Mouse (Mus musculus) adrenal gland (tissue): Measurements from ENCODE around the gene Mdp1.

Experiments
- intact Hi-C: fragments of 180-260 bp; cut with DNase I; formaldehyde crosslinking; loops from one replicate; pipeline ENCODE4 v1.15.1; 2025

Mdp1 gene

GRCm38 (mm10) chr14:55643060-55643907, 17.0 kb downstream of the Mdp1 start, which contains the start of gene Tm9sf1:
TSS of gene Tm9sf1 (minus strand) at chr14:55643806.
- intact Hi-C loops, result no loop called here

DNA sequence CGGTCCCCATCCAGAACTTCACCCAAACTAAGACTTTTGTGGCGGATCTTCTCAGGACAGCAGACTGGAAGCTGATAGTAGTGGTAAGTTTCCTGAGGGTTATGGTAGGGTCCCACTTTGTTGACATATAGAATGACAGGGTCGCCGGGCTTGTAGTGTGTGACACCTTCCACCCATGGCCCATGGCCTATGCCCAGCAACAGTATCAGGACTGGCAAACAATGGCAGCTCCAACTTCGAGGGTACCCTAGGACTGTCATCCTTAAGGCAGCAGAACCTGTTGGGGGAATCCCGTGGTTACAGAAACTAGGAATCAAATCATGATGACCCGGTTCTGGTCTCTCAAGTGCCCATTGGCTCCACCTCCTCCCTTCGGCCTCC, 17.6 kb downstream of the Mdp1 start:
- intact Hi-C loops, result no loop called here

GRCm38 (mm10) chr14:55641291-55641690, 19.0 kb downstream of the Mdp1 start:
- intact Hi-C loops, result no loop called here

DNA sequence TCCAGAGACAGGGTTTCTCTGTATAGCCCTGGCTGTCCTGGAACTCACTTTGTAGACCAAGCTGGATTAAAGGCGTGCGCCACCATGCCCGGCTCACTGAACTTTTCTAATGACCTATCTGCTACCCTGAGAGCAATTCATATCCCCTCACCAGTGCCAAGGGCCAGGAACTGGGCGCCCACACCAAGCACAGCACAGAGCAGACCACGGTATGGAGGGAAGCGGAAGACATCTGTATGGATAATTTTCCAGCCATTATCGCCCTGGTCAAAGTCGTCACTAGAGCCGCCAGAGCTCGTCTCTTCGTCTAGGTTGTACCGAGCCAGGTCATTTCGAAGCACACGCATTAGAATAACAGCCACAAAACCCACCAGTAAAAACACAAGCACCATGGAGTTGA, 19.5 kb downstream of the Mdp1 start:
- intact Hi-C loops, result no loop called here

- intact Hi-C loops, result loop anchor here (5.0 kb wide), 1 partner anchor 35 kb away; the partner anchor contains the start of genes Gmpr2 and Nedd8
Measured at GRCm38 (mm10) chr14:55637795-55638194, 22.5 kb downstream of the Mdp1 start, which contains the start of gene Gm49378. TSS of gene Gm49378 (minus strand) at chr14:55637895.

- intact Hi-C loops, result loop anchor here (2.0 to 5.0 kb wide), 2 partner anchors 37 to 109 kb away; partner anchors contain the start of genes Dhrs1, Gmpr2, Nedd8 and Nop9
Measured at GRCm38 (mm10) chr14:55635523-55636007, 24.7 kb downstream of the Mdp1 start, which contains the start of gene Ipo4. TSS of gene Ipo4 (minus strand) at chr14:55635957.

DNA sequence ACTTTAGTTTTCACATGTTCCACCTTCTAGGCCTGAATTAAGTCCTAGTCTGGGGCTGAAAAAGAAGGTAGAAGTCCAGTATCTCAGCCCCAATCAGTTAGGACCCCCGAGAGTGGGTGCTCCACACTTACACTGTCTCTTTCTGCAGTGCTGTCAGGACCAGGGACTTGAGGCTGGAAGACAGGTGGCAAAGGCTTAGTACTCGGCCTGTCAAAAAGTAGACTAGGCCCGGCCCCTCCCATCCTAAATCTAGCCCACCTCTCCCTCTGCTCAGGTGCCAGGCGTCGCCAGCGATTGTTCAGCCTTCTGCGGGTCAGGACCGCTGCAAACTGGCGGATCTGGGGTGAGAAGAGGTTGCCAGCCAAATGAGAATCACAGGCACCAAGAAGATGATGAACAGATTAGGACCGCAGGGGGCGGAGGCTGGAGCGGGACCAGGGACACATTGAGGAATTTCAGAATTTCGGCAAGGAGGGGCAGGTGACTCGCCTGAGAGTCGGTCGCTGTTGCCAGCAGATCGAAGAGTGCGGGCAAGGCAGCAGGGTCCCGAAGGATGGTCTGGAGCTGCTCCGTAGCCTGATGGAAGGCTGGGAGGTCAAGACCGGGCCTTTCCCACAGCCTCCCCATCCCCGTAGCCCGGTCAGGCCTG, 25.3 kb downstream of the Mdp1 start:
- intact Hi-C loops, result loop anchor here (2.0 to 5.0 kb wide), 2 partner anchors 37 to 110 kb away; partner anchors contain the start of genes Dhrs1, Gmpr2, Nedd8 and Nop9

DNA sequence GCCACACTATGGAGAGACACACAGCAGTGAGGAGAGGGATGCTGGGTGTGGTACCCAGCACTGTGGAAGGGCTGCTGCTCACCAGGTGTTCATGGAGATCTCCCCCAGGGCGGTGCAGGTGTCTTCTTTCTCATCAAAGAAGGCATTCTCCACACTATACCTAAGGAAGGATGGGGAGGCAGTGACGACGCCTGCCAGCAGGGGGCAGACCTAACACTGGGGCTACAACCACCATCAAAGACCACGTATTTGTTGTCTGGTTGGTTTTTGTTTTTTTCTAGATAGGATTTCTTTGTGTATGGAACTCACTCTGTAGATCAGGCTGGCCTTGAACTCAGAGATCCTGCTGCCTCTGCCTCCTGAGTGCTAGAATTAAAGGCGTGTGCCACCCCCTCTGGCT, 31.0 kb downstream of the Mdp1 start:
- intact Hi-C loops, result loop anchor here (5.0 kb wide), 1 partner anchor 128 kb away; the partner anchor contains the start of gene Cideb

DNA sequence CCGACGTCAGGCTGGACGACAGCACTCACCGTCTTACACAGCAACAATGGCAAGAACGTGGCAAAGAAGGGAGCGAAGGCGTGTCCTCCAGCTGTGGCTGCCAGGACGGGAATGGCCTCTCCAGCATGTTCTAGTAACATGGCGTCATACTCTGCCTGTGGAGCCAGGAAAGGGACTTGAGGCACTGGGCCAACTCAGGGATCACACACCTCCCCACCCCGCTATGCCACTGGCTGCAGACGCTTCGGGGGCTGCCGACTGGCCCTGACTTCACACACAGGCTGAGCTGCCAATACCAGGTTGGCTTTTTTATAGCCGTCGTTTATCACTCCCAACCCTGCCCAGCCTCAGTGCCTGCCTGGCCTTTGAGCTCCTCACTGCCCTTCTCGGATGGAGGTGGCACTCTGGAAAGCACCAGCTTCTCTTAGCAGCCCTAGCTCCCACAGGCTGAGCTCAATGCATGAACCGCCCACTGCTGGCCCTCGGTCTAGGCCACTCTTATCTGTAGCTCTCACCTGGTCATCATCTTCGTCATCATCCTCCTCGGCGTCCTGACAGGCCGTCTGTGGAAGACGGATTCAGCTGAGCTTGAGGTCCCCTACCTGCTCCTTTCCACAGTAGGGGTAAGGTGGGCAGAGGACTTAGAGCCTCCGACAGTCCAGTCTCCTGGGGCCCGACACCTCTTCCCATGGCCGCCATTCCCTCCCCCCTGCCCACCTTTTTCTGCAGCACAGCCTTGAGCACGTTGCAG, 32.1 kb downstream of the Mdp1 start:
- intact Hi-C loops, result loop anchor here (5.0 kb wide), 1 partner anchor 129 kb away; the partner anchor contains the start of gene Cideb

DNA sequence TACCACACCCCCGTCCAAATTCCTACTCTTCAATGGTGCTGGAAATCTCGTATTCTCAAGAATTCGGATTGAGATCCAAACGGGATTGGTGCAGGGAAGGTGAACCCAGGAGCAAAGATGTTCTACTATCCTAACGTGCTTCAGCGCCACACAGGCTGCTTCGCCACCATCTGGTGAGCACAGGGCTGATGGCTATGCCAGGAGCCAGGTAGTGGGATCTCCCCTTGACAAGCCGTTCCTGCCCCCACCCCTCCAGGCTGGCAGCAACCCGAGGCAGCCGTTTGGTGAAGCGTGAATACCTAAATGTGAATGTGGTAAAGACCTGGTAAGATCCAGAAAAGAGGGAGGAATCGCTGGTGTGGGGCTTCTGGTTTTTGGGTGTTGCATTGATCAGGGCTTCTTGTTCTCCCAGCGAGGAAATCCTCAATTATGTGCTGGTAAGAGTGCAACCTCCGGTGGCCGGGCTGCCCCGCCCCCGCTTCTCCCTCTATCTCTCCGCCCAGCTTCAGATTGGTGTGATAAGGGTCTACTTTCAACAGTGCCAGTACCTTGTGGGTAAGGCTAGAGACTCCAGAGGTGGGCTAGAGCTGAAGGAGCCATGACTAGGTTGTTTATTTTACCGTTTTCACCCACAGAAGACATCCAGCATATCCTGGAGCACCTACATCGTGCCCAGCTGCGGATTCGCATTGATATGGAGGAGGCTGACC, 41.7 kb downstream of the Mdp1 start:
- intact Hi-C loops, result no loop called here

GRCm38 (mm10) chr14:55617822-55618221, 42.5 kb downstream of the Mdp1 start, which contains the start of gene Rec8:
TSS of gene Rec8 (plus strand) at chr14:55618037.
- intact Hi-C loops, result no loop called here

DNA sequence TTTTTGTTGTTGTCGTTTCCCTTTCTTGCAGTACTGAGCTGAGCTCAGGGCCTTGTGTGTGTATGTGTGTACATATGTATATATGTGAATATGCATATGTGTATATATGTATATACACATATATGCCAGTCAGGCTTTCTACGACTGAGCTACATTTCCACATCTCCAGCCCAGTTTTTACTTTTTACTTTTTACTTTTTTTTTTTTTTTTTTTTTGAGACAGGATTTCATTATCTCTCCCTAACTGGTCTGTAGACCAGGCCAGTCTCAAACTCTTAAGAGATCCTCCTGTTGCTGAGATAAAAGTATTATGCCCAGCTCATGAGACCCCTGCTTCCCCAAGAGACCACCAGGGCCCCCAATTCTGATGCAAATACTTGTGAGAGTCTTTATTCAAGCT, 43.5 kb downstream of the Mdp1 start:
- intact Hi-C loops, result no loop called here

- intact Hi-C loops, result no loop called here
Measured at GRCm38 (mm10) chr14:55615876-55616275, 44.4 kb downstream of the Mdp1 start.

DNA sequence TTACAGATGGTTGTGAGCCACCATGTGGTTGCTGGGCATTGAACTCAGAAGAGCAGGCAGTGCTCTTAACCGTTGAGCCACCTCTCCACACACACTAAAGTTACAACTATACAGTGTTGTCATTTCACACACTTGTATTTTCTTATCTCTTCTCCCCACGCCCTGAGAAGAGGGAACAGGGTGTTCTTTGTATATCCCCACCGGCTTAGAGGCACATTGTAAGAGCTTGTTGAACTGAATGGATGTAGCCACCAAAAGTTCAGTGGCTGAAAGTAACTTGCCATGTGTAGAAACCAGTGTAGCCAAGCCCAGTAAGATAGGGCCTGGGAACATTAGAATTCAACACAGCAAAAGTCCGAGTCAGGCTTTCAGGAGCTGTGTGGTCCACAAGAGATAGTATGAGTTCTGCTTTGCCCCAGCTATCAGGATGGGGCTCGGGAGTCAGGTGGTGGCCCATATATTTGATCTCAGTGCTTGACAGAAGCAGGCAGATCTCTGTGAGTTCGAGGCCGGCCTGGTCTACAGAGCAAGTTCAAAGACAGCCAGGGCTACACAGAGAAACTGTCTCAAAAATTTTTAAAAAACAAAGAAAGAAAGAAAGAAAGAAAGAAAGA, 45.6 kb downstream of the Mdp1 start:
- intact Hi-C loops, result no loop called here

- intact Hi-C loops, result no loop called here
Measured at GRCm38 (mm10) chr14:55613346-55613745, 47.0 kb downstream of the Mdp1 start.

DNA sequence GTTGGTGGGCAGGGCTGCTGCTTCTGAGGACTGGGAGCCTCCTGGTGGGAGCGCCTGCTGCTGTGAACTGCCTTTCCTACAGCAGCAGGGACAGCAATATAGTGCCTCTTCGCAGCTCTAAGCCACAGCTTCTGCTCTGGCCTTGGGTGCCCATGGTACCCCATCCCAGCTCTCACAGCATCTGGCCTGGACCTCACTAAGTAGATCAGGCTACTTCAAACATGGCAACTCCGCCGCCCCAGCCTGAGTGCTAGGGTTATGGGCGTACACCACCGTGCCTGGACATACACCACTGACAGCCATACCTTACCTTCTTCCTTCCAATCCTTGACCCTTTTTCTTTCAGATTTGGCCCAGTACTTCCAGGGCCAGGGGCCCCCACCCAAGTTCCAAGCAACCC, 52.0 kb downstream of the Mdp1 start:
- intact Hi-C loops, result no loop called here
